Mouse (Mus musculus): ENCODE data around the gene Fhad1. TPM values are rescaled to one million over a fixed set of nuclear protein-coding genes. Genes with fewer than 3 reads are reported as not detected.

Fhad1 gene
- polyA plus RNA-seq, 1 experiment from 2014 or later: 0.61 TPM

Other genes starting within 250 kb of the Fhad1 start
- gene Dnajc16, start 224.2 kb downstream of the Fhad1 start, polyA plus RNA-seq (2016; fragmentation: Nextera tagmentation; extraction: Ambion mirVana): 3.1 and 3.2 TPM in 2 replicates
- gene Casp9, start 221.5 kb downstream of the Fhad1 start, polyA plus RNA-seq (2016; fragmentation: Nextera tagmentation; extraction: Ambion mirVana): 13.5 and 14.5 TPM in 2 replicates
- not detected in 2 replicates for gene Cela2a, start 188.9 kb downstream of the Fhad1 start, polyA plus RNA-seq (2016; fragmentation: Nextera tagmentation; extraction: Ambion mirVana)
- gene Ctrc, start 168.7 kb downstream of the Fhad1 start, polyA plus RNA-seq (2016; fragmentation: Nextera tagmentation; extraction: Ambion mirVana): not detected in 2 replicates
- gene Efhd2, start 140.2 kb downstream of the Fhad1 start, polyA plus RNA-seq (2016; fragmentation: Nextera tagmentation; extraction: Ambion mirVana): 75.0 and 75.6 TPM in 2 replicates
- gene Tmem51, start 69.2 kb upstream of the Fhad1 start, polyA plus RNA-seq (2016; fragmentation: Nextera tagmentation; extraction: Ambion mirVana): 14.0 and 15.5 TPM in 2 replicates
- 2.1 and 2.8 TPM in 2 replicates for gene Kazn, start 224.3 kb upstream of the Fhad1 start, polyA plus RNA-seq (2016; fragmentation: Nextera tagmentation; extraction: Ambion mirVana)

Data from liver, embryonic 12.5 days (tissue).